Mouse (Mus musculus) midbrain, embryonic 11.5 days (tissue): ENCODE data around the gene Sspo. TPM values are rescaled to one million over a fixed set of nuclear protein-coding genes. Genes with fewer than 3 reads are reported as not detected.

Experiments used
- ATAC-seq: fragments of 200-750 bp; cut with Nextera tagmentation; 2 replicates; pipeline ENCODE4 v1.8.0; 2017; ENCODE audit warnings: moderate TSS enrichment, moderate library complexity; ENCODE audit not compliant: low FRiP score
- DNase-seq: peaks from one replicate; pipeline ENCODE4 v3.0.0; 2015; ENCODE audit warnings: low spot score; ENCODE audit errors: missing footprints
- H3K27ac ChIP-seq: fragments of 300-500 bp; sonication (generic); 2 replicates; pipeline ENCODE4 v1.5.1; 2014; ENCODE audit warnings: low read depth, low read length
- H3K27me3 ChIP-seq: fragments of 300-500 bp; sonication (generic); 2 replicates; pipeline ENCODE4 v1.6.1; 2014; ENCODE audit warnings: mild to moderate bottlenecking, low read length, moderate library complexity, mixed read lengths; ENCODE audit not compliant: control insufficient read depth, insufficient read depth
- H3K36me3 ChIP-seq: fragments of 300-500 bp; sonication (generic); 2 replicates; pipeline ENCODE4 v1.6.1; 2014; ENCODE audit warnings: mild to moderate bottlenecking, low read length, moderate library complexity, mixed read lengths; ENCODE audit not compliant: control insufficient read depth, insufficient read depth
- H3K4me1 ChIP-seq: fragments of 300-500 bp; sonication (generic); 2 replicates; pipeline ENCODE4 v1.6.1; 2014; ENCODE audit warnings: low read length; ENCODE audit not compliant: control insufficient read depth, insufficient read depth
- H3K4me2 ChIP-seq: fragments of 300-500 bp; sonication (generic); 2 replicates; pipeline ENCODE4 v1.6.1; 2014; ENCODE audit warnings: mild to moderate bottlenecking, moderate library complexity
- H3K4me3 ChIP-seq: fragments of 300-500 bp; sonication (generic); 2 replicates; pipeline ENCODE4 v1.5.1; 2014; ENCODE audit warnings: low read depth, low read length
- H3K9ac ChIP-seq: fragments of 300-500 bp; sonication (generic); 2 replicates; pipeline ENCODE4 v1.6.1; 2014; ENCODE audit warnings: low read length
- H3K9me3 ChIP-seq: fragments of 300-500 bp; sonication (generic); 2 replicates; pipeline ENCODE4 v1.6.1; 2016; ENCODE audit warnings: low read length; ENCODE audit not compliant: control insufficient read depth
- WGBS: fragments of 180-500 bp; shearing (Covaris S2); extraction: QIAGEN DNeasy Blood & Tissue Kit; methylation state at CpG from one replicate; pipeline ENCODE4 v1.1.7; 2014; 5-methylcytosine and 5-hydroxymethylcytosine counted together
- polyA plus RNA-seq: library from polyadenylated mRNA; unstranded; fragments of >200 nt; fragmentation: Nextera tagmentation; extraction: Ambion mirVana; gene quantifications from 2 replicates; pipeline ENCODE4 v1.2.1, GENCODE M21; 2014

Gene Sspo
- 0.10 and 0.23 TPM in 2 replicates for polyA plus RNA-seq

GRCm38 (mm10) chr6:48447929-48448328 lies at the start of gene Sspo:
Gene Sspo (plus strand): TSS chr6:48448229.
- no peak within 1 kb of the TSS for H3K4me3 ChIP-seq
- no peak within 1 kb of the TSS for H3K27ac ChIP-seq
- peaks cover 10% of the 10 kb centered on the region for H3K4me1 ChIP-seq
- WGBS: 86% methylated on average over 1 of the region's 1 CpGs
- H3K36me3 ChIP-seq: no peaks in the 10 kb centered on the region
- no peak within 1 kb of the TSS for H3K4me2 ChIP-seq
- H3K9ac ChIP-seq: no peak within 1 kb of the TSS
- H3K9me3 ChIP-seq: no peaks in the 10 kb centered on the region
- no peak for ATAC-seq
- no peaks in the 10 kb centered on the region for H3K27me3 ChIP-seq
- no peak for DNase-seq

- H3K36me3 ChIP-seq: peaks cover 5% of the 10 kb centered on the region; the same call in 1 of the 2 replicates
- no peak overlapping the region for H3K4me2 ChIP-seq
- H3K4me3 ChIP-seq: no peak overlapping the region
- H3K9me3 ChIP-seq: no peaks in the 10 kb centered on the region
- ATAC-seq (no peak), DNase-seq (no peak)
- H3K27ac ChIP-seq: no peak overlapping the region
- WGBS: 94% methylated on average over 5 of the region's 5 CpGs
- H3K27me3 ChIP-seq: no peaks in the 10 kb centered on the region
- H3K4me1 ChIP-seq: peaks cover 10% of the 10 kb centered on the region
- no peak overlapping the region for H3K9ac ChIP-seq
Observed at GRCm38 (mm10) chr6:48399906-48400305, 48.1 kb upstream of the Sspo start.

- no peak overlapping the region for H3K4me3 ChIP-seq
- WGBS: 94% methylated on average over 5 of the region's 5 CpGs
- peaks cover 17% of the 10 kb centered on the region for H3K36me3 ChIP-seq
- H3K27ac ChIP-seq: no peak overlapping the region
- no peak overlapping the region for H3K9ac ChIP-seq
- no peaks in the 10 kb centered on the region for H3K9me3 ChIP-seq
- no peaks in the 10 kb centered on the region for H3K4me1 ChIP-seq
- DNase-seq (no peak), ATAC-seq (no peak)
- H3K27me3 ChIP-seq: no peaks in the 10 kb centered on the region
- H3K4me2 ChIP-seq: no peak overlapping the region
Observed at GRCm38 (mm10) chr6:48404071-48404470, 44.0 kb upstream of the Sspo start.

GRCm38 (mm10) chr6:48409726-48410343 lies 38.2 kb upstream of the Sspo start:
- no peak overlapping the region for H3K27ac ChIP-seq
- no peak overlapping the region for H3K4me2 ChIP-seq
- no peaks in the 10 kb centered on the region for H3K9me3 ChIP-seq
- ATAC-seq (no peak), DNase-seq (no peak)
- no peaks in the 10 kb centered on the region for H3K4me1 ChIP-seq
- H3K27me3 ChIP-seq: no peaks in the 10 kb centered on the region
- 90% methylated on average over 4 of the region's 4 CpGs for WGBS
- H3K36me3 ChIP-seq: peaks cover 45% of the 10 kb centered on the region
- no peak overlapping the region for H3K4me3 ChIP-seq
- no peak overlapping the region for H3K9ac ChIP-seq

GRCm38 (mm10) chr6:48410551-48410950 lies 37.5 kb upstream of the Sspo start:
- H3K27me3 ChIP-seq: no peaks in the 10 kb centered on the region
- no peak overlapping the region for H3K4me3 ChIP-seq
- no peaks in the 10 kb centered on the region for H3K9me3 ChIP-seq
- no peak for DNase-seq
- H3K9ac ChIP-seq: no peak overlapping the region
- ATAC-seq: no peak
- no peak overlapping the region for H3K27ac ChIP-seq
- peaks cover 47% of the 10 kb centered on the region for H3K36me3 ChIP-seq
- no peaks in the 10 kb centered on the region for H3K4me1 ChIP-seq
- WGBS: 84% methylated on average over 3 of the region's 3 CpGs
- no peak overlapping the region for H3K4me2 ChIP-seq

- no peaks in the 10 kb centered on the region for H3K4me1 ChIP-seq
- no peaks in the 10 kb centered on the region for H3K9me3 ChIP-seq
- H3K36me3 ChIP-seq: peaks cover 54% of the 10 kb centered on the region
- DNase-seq (no peak), ATAC-seq (no peak)
- H3K4me3 ChIP-seq: no peak overlapping the region
- no peak overlapping the region for H3K9ac ChIP-seq
- no peak overlapping the region for H3K27ac ChIP-seq
- no peaks in the 10 kb centered on the region for H3K27me3 ChIP-seq
- WGBS: 95% methylated on average over 6 of the region's 6 CpGs
- H3K4me2 ChIP-seq: no peak overlapping the region
Observed at GRCm38 (mm10) chr6:48411193-48412092, 36.6 kb upstream of the Sspo start.

- no peak for ATAC-seq
- Histone ChIP-seq H3K9me3 (no peaks in the 10 kb centered on the region), H3K4me3 (no peak overlapping the region), H3K27me3 (no peaks in the 10 kb centered on the region), H3K9ac (no peak overlapping the region), H3K4me2 (no peak overlapping the region), H3K4me1 (no peaks in the 10 kb centered on the region), H3K36me3 (peaks cover 50% of the 10 kb centered on the region), H3K27ac (no peak overlapping the region)
- DNase-seq: no peak
- 88% methylated on average over 4 of the region's 4 CpGs for WGBS
Observed at GRCm38 (mm10) chr6:48412147-48412546, 35.9 kb upstream of the Sspo start.

- ATAC-seq: no peak
- Histone ChIP-seq H3K4me2 (no peak overlapping the region), H3K9ac (no peak overlapping the region), H3K27me3 (no peaks in the 10 kb centered on the region), H3K9me3 (no peaks in the 10 kb centered on the region), H3K36me3 (peaks cover 50% of the 10 kb centered on the region), H3K27ac (no peak overlapping the region), H3K4me3 (no peak overlapping the region), H3K4me1 (no peaks in the 10 kb centered on the region)
- no peak for DNase-seq
- 97% methylated on average over 3 of the region's 3 CpGs for WGBS
Observed at GRCm38 (mm10) chr6:48412662-48413061, 35.4 kb upstream of the Sspo start.

GRCm38 (mm10) chr6:48413081-48413480 lies 34.9 kb upstream of the Sspo start:
- 91% methylated on average over 10 of the region's 10 CpGs for WGBS
- no peaks in the 10 kb centered on the region for H3K4me1 ChIP-seq
- H3K9me3 ChIP-seq: no peaks in the 10 kb centered on the region
- no peak overlapping the region for H3K27ac ChIP-seq
- no peaks in the 10 kb centered on the region for H3K27me3 ChIP-seq
- H3K9ac ChIP-seq: no peak overlapping the region
- DNase-seq (no peak), ATAC-seq (no peak)
- H3K36me3 ChIP-seq: peaks cover 50% of the 10 kb centered on the region
- H3K4me3 ChIP-seq: no peak overlapping the region
- H3K4me2 ChIP-seq: no peak overlapping the region
